Mouse (Mus musculus) right cerebral cortex, postnatal 10 days (tissue): ENCODE measurements around the gene Khdc1a.
"Not testable (repeated sequence)": the region's sequence is repeated elsewhere in the genome, so short reads cannot be mapped to it uniquely, and the experiment has no call there.

Source experiments
- DNase-seq, 2 experiments: peaks; one replicate each; pipeline ENCODE4 v3.0.0; 2021; ENCODE audit warnings: low spot score in 2 of 2

Gene Khdc1a

GRCm38 (mm10) chr1:21349341-21349740, at the start of gene Khdc1a:
Gene Khdc1a (plus strand): TSS chr1:21349641.
- no peak for DNase-seq

GRCm38 (mm10) chr1:21299826-21300225, 49.6 kb upstream of the Khdc1a start:
- no peak for DNase-seq

DNA sequence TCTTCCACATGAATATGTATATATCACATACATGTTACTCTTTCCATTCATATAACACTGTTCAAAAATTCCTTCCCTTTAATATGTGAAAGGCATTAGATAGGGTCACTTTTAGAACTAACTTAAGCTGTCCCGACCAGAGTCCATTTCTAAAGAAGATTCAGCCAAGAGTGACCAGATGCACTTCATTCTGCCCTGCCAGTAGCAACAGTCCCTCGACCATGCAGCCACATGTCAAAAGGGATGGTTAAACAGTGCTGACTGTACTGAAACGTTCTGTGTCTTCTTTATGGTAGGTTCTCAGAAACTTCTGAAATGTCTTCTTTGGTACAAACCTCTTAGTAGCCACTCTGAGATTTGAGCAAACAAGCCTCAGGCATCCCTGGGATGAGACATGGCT, 47.8 kb upstream of the Khdc1a start:
- no peak for DNase-seq

DNA sequence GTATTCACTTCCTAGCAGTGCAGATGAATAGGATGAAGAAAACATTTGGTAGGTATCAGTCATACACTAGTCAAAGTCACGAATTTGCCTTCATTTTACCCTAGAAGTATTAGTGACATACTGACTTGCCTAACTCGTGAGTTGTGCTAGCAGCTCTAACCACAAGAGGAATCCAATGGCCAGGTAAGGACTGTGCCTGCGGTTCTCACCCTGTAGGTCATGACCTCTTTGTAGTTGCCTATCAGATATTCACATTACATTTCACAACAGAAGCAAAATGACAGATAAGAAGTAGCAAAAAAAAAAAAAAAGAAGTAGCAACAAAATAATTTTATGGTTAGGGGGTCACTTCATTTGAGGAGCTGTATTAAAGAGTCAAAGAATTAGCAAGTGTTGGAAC, 45.3 kb upstream of the Khdc1a start:
- DNase-seq = no peak

GRCm38 (mm10) chr1:21304646-21305045, 44.8 kb upstream of the Khdc1a start:
- DNase-seq = no peak

DNA sequence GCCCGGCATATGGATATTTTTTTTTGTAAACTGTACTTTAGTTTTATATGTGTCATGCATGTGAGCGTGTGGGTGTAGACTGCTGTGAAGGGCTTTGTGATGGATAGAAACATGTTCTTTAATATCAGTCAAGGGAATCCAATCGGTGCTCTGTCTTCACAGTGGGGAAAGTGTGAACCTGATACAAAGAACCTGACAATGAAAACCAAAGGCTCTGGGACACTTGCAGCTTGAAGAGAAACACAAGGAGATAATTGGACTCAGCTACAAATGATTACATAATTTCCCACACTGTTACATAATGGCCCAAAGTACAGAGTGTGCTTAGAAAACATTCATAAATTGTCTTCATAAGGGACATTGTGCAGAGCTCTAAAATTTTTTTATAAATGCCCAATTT, 44.0 kb upstream of the Khdc1a start:
- no peak for DNase-seq

- DNase-seq = no peak
These were observed 35.1 kb upstream of the Khdc1a start for GRCm38 (mm10) chr1:21314336-21314735.

DNA sequence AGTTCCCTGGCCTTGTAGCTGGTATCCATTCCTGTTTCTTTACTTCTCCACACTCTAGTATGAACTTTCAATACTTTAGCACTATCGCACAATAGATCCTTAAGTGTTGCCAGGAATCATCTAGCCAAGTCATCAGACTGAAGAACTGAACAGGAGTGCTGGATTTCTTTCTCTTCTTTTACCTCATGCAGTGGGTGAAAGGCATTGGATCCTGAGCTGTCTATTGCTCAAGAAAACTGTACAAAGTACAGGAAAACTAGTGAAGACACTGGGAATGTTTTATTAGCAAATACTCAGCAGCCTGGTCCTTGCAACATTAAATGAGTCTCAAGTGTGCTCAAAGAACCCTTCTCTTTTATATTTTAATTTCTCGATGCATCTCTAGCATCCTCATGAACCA, 33.7 kb upstream of the Khdc1a start:
- no peak for DNase-seq

GRCm38 (mm10) chr1:21316305-21316704, 33.1 kb upstream of the Khdc1a start:
- DNase-seq = no peak

GRCm38 (mm10) chr1:21318202-21318601, 31.2 kb upstream of the Khdc1a start:
- DNase-seq = no peak

GRCm38 (mm10) chr1:21320271-21320670, 29.2 kb upstream of the Khdc1a start:
- DNase-seq = not testable (repeated sequence)

- no peak for DNase-seq
These were observed 27.8 kb upstream of the Khdc1a start for GRCm38 (mm10) chr1:21321656-21322055.

- DNase-seq = no peak
These were observed 25.4 kb upstream of the Khdc1a start for GRCm38 (mm10) chr1:21323996-21324574.

DNA sequence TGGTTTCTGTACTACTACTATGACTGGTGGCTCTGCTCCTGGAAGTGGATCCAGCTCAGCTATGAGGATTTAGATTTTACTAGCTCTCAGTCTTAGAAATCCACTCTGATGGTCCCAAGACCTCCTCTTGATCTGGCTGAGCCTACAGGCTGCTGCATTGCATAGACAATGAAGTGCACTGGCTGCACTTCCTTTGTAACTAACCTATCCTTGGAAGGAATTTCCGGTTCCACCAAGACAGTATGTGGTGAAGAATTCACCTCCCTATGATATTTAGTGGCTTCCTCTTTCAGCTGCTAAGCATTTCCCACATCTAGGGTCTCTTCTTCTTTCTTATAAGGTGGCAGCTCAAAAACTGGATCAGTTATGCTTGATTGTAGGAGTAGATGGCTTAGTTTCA, 24.8 kb upstream of the Khdc1a start:
- DNase-seq = no peak

- no peak for DNase-seq
These were observed 22.7 kb upstream of the Khdc1a start for GRCm38 (mm10) chr1:21326733-21327132.

DNA sequence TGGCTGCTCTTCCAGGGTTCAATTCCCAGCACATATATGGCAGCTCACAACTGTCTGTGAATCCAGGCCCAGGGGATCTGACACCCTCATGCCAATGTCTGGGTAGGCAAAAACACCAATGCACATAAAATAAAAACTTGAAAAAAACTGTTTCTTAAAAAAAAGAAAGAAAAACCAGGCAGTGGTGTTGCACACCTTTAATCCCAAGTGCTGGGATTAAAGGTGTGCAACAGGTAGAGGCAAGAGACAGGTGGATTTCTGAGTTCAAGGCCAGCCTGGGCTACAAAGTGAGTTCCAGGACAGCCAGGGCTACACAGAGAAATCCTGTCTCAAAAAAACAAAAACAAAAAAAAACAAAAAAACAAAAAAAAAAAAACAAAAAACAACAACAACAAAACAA, 18.3 kb upstream of the Khdc1a start:
- not testable (repeated sequence) for DNase-seq

GRCm38 (mm10) chr1:21333222-21333973, 16.0 kb upstream of the Khdc1a start:
- no peak for DNase-seq

GRCm38 (mm10) chr1:21335836-21336235, 13.6 kb upstream of the Khdc1a start:
- DNase-seq = no peak

GRCm38 (mm10) chr1:21340745-21341144, 8.7 kb upstream of the Khdc1a start:
- no peak for DNase-seq

- peak; percentile 46 to 77 for DNase-seq
These were observed 5.2 kb upstream of the Khdc1a start for GRCm38 (mm10) chr1:21344253-21344652.

- not testable (repeated sequence) for DNase-seq
These were observed 4.7 kb upstream of the Khdc1a start for GRCm38 (mm10) chr1:21344752-21345151.

DNA sequence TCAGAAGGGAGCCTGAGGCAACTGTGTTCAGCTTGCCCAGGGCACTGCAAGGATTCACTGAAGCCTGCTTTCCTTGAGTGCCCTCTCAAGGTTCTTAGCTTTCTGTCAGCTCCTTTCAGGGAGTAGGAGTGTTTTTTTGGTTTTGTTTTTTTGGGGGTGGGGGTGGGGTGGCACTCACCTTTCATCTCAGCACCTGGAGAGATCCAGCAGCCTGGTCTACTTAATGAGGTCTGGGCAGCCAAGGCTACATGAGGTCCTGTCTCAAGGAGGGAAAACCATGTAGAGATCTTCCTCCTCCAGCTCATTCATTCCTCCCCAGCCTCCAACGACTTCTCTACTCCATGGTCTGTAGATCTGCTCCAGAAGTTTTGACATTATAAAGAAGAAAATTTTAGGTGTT, 18.6 kb downstream of the Khdc1a start, which contains the start of gene Khdc1c:
Gene Khdc1c (plus strand): TSS at position 301 of the 400 bp plus-strand sequence.
- not testable (repeated sequence) for DNase-seq

GRCm38 (mm10) chr1:21383256-21383655, 33.8 kb downstream of the Khdc1a start, which contains the start of gene Khdc1b:
Gene Khdc1b (plus strand): TSS chr1:21383556.
- DNase-seq = no peak
